Mouse (Mus musculus) liver, embryonic 14.5 days (tissue): Measurements from ENCODE around the gene Cdh13.

Experiments used
- CTCF ChIP-seq: IDR thresholded peaks from 2 replicates; pipeline ENCODE4 v1.5.1; 2016; ENCODE audit warnings: antibody characterized with exemption, low read depth, control low read depth
- EP300 ChIP-seq: IDR thresholded peaks from 2 replicates; pipeline ENCODE4 v1.6.1; 2016; ENCODE audit warnings: antibody characterized with exemption, low read depth

- TF ChIP-seq CTCF (no peak), EP300 (no peak)
Measured at GRCm38 (mm10) chr8:118916513-118916912, 633.0 kb downstream of the Cdh13 start.
